Mouse (Mus musculus) stomach, postnatal 0 days (tissue): Measurements from ENCODE around the gene Zmiz1.

Experiments
- CTCF ChIP-seq: IDR thresholded peaks from 2 replicates; pipeline ENCODE4 v1.5.1; 2016; ENCODE audit warnings: antibody characterized with exemption, low read depth, mild to moderate bottlenecking, moderate library complexity
- EP300 ChIP-seq: optimal IDR thresholded peaks from 2 replicates; pipeline ENCODE3; 2016; ENCODE audit warnings: antibody characterized with exemption

DNA sequence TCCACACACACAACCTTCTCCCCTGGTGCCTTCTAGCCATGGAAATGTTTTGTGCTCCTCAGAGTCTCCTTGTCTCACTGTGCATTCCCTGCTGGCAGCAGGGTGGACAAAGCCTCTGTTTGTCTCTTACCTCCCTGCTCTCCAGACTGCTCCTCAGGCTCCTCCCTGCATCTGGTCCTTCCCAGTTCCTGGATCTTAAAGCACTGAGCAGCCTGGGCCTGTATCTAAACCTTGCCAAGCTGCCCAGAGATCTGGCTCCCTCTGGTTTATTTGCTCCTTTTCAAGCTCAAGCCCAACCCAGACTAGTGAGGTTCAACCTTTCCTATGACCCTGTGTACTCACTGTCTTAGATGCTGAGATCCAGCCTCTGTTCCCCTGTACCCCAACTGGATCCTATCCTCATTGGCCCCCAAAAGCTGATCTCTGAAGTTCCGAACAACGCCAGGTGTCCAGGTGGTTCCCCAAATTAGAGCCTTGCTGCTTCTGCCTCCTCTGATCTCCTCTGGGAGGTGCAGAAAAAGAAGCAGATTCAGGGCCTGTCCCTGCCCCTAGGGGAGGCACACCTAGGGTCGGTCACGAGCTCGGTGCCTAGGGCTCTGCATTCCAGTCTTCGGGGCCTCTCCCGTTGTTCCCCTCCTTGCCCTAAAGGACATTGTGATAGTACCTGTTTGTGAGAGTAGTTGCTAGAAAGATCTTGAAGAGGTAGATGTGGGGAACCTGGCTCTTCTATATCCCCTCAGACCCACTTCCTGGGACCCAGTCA lies 171.8 kb downstream of the Zmiz1 start:
- no peak for TF ChIP-seq CTCF
- no peak for TF ChIP-seq EP300
